Mouse (Mus musculus): ENCODE results near the gene Cox4i2. TPM values are rescaled to one million over a fixed set of nuclear protein-coding genes. Genes with fewer than 3 reads are reported as not detected.

Cox4i2 gene
- polyA plus RNA-seq, 1 experiment from 2014 or later = 9.5 TPM

GRCm38 (mm10) chr2:152764172-152765044 lies 10.4 kb downstream of the Cox4i2 start:
- 0 out of 2 replicates have a peak, but pooled peaks have one; percentile 25 for ATAC-seq
- Histone ChIP-seq H3K4me1 (replicated peaks; ENCODE audit: control insufficient read depth, insufficient read depth, low read length) (no peaks in the 10 kb centered on the region; the same call in 1 of the 2 replicates), H3K36me3 (ENCODE audit: control insufficient read depth, insufficient read depth) (no peaks in the 10 kb centered on the region), H3K4me3 (ENCODE audit: low read depth, low read length) (no peak overlapping the region), H3K27ac (ENCODE audit: low read depth, low read length) (no peak overlapping the region), H3K9me3 (ENCODE audit: control insufficient read depth) (no peaks in the 10 kb centered on the region), H3K9ac (ENCODE audit: low read depth, low read length) (0 out of 2 replicates have a peak overlapping the region, but pooled peaks have one; percentile 26), H3K27me3 (replicated peaks; ENCODE audit: control insufficient read depth, insufficient read depth, low read length) (no peaks in the 10 kb centered on the region), H3K4me2 (replicated peaks; ENCODE audit: low read depth) (peak overlapping the region; percentile 44)
- 0 out of 2 replicates have a peak, but pooled peaks have one; percentile 4 for TF ChIP-seq CTCF (IDR thresholded peaks at IDR 0.05; ENCODE audit: low read depth)
- WGBS = 8% methylated on average over 14 of the region's 14 CpGs

GRCm38 (mm10) chr2:152765045-152765674 lies 11.2 kb downstream of the Cox4i2 start:
- Histone ChIP-seq H3K9me3 (ENCODE audit: control insufficient read depth) (no peaks in the 10 kb centered on the region), H3K4me3 (ENCODE audit: low read depth, low read length) (no peak overlapping the region), H3K36me3 (ENCODE audit: control insufficient read depth, insufficient read depth) (no peaks in the 10 kb centered on the region), H3K9ac (ENCODE audit: low read depth, low read length) (no peak overlapping the region), H3K4me2 (replicated peaks; ENCODE audit: low read depth) (peak overlapping the region; percentile 44; the same call in 1 of the 2 replicates), H3K4me1 (replicated peaks; ENCODE audit: control insufficient read depth, insufficient read depth, low read length) (no peaks in the 10 kb centered on the region; the same call in 1 of the 2 replicates), H3K27me3 (replicated peaks; ENCODE audit: control insufficient read depth, insufficient read depth, low read length) (no peaks in the 10 kb centered on the region), H3K27ac (ENCODE audit: low read depth, low read length) (no peak overlapping the region)
- ATAC-seq = no peak
- 33% methylated on average over 7 of the region's 7 CpGs for WGBS
- no peak for TF ChIP-seq CTCF (IDR thresholded peaks at IDR 0.05; ENCODE audit: low read depth)

- Histone ChIP-seq H3K9ac (ENCODE audit: low read depth, low read length) (no peak overlapping the region), H3K36me3 (ENCODE audit: control insufficient read depth, insufficient read depth) (no peaks in the 10 kb centered on the region), H3K4me2 (replicated peaks; ENCODE audit: low read depth) (no peak overlapping the region; the same call in 1 of the 2 replicates), H3K27ac (ENCODE audit: low read depth, low read length) (no peak overlapping the region), H3K4me3 (ENCODE audit: low read depth, low read length) (no peak overlapping the region), H3K4me1 (replicated peaks; ENCODE audit: control insufficient read depth, insufficient read depth, low read length) (no peaks in the 10 kb centered on the region; the same call in 1 of the 2 replicates), H3K27me3 (replicated peaks; ENCODE audit: control insufficient read depth, insufficient read depth, low read length) (no peaks in the 10 kb centered on the region), H3K9me3 (ENCODE audit: control insufficient read depth) (no peaks in the 10 kb centered on the region)
- TF ChIP-seq CTCF (IDR thresholded peaks at IDR 0.05; ENCODE audit: low read depth) = peak; percentile 99
- WGBS = 19% methylated on average over 25 of the region's 25 CpGs
- ATAC-seq = peak; percentile 48
These were observed 12.6 kb downstream of the Cox4i2 start for GRCm38 (mm10) chr2:152766387-152767123.

- ATAC-seq = peak; percentile 50
- Histone ChIP-seq H3K27ac (ENCODE audit: low read depth, low read length) (no peak overlapping the region), H3K27me3 (replicated peaks; ENCODE audit: control insufficient read depth, insufficient read depth, low read length) (no peaks in the 10 kb centered on the region), H3K9ac (ENCODE audit: low read depth, low read length) (no peak overlapping the region), H3K4me3 (ENCODE audit: low read depth, low read length) (no peak overlapping the region), H3K4me2 (replicated peaks; ENCODE audit: low read depth) (no peak overlapping the region), H3K36me3 (ENCODE audit: control insufficient read depth, insufficient read depth) (no peaks in the 10 kb centered on the region), H3K9me3 (ENCODE audit: control insufficient read depth) (no peaks in the 10 kb centered on the region), H3K4me1 (replicated peaks; ENCODE audit: control insufficient read depth, insufficient read depth, low read length) (no peaks in the 10 kb centered on the region; the same call in 1 of the 2 replicates)
- peak; percentile 85 for TF ChIP-seq CTCF (IDR thresholded peaks at IDR 0.05; ENCODE audit: low read depth)
- WGBS = 51% methylated on average over 12 of the region's 12 CpGs
These were observed 13.8 kb downstream of the Cox4i2 start for GRCm38 (mm10) chr2:152767618-152768271.

- ATAC-seq = no peak
- no peak overlapping the region for H3K9ac ChIP-seq (ENCODE audit: low read depth, low read length)
- no peaks in the 10 kb centered on the region for H3K36me3 ChIP-seq (ENCODE audit: control insufficient read depth, insufficient read depth)
- H3K27ac ChIP-seq (ENCODE audit: low read depth, low read length) = no peak overlapping the region
- no peak overlapping the region for H3K4me3 ChIP-seq (ENCODE audit: low read depth, low read length)
- H3K27me3 ChIP-seq (replicated peaks; ENCODE audit: control insufficient read depth, insufficient read depth, low read length) = no peaks in the 10 kb centered on the region
- H3K4me2 ChIP-seq (replicated peaks; ENCODE audit: low read depth) = no peak overlapping the region
- 62% methylated on average over 7 of the region's 7 CpGs for WGBS
- H3K9me3 ChIP-seq (ENCODE audit: control insufficient read depth) = no peaks in the 10 kb centered on the region
- TF ChIP-seq CTCF (IDR thresholded peaks at IDR 0.05; ENCODE audit: low read depth) = no peak
- no peaks in the 10 kb centered on the region for H3K4me1 ChIP-seq (replicated peaks; ENCODE audit: control insufficient read depth, insufficient read depth, low read length)
These were observed 15.7 kb downstream of the Cox4i2 start for GRCm38 (mm10) chr2:152769677-152770076.
